Mouse (Mus musculus) heart, embryonic 10.5 days (tissue): ENCODE results near the gene Lpcat4. TPM values are rescaled to one million over a fixed set of nuclear protein-coding genes. Genes with fewer than 3 reads are reported as not detected.

Experiments used
- DNase-seq: peaks from one replicate; pipeline ENCODE4 v3.0.0-alpha.2; 2017; ENCODE audit warnings: low spot score
- H3K27ac ChIP-seq: fragments of 300-500 bp; sonication (generic); 2 replicates; pipeline ENCODE4 v1.5.1; 2016; ENCODE audit warnings: mild to moderate bottlenecking
- H3K27me3 ChIP-seq: fragments of 300-500 bp; sonication (generic); 2 replicates; pipeline ENCODE4 v1.6.1; 2016; ENCODE audit warnings: mild to moderate bottlenecking; ENCODE audit not compliant: poor library complexity, insufficient read depth, severe bottlenecking
- H3K36me3 ChIP-seq: fragments of 300-500 bp; sonication (generic); 2 replicates; pipeline ENCODE4 v1.6.1; 2016; ENCODE audit warnings: mild to moderate bottlenecking, moderate library complexity
- H3K4me1 ChIP-seq: fragments of 300-500 bp; sonication (generic); 2 replicates; pipeline ENCODE4 v1.6.1; 2016; ENCODE audit warnings: mild to moderate bottlenecking
- H3K4me3 ChIP-seq: fragments of 300-500 bp; sonication (generic); 2 replicates; pipeline ENCODE4 v1.5.1; 2016; ENCODE audit warnings: mild to moderate bottlenecking, moderate library complexity
- H3K9me3 ChIP-seq: fragments of 300-500 bp; sonication (generic); 2 replicates; pipeline ENCODE4 v1.6.1; 2016; ENCODE audit warnings: mild to moderate bottlenecking, moderate library complexity
- WGBS: fragments of 180-500 bp; shearing (Covaris S2); methylation state at CpG from one replicate; pipeline ENCODE4 v1.1.7; 2016; 5-methylcytosine and 5-hydroxymethylcytosine counted together
- polyA plus RNA-seq: library from polyadenylated mRNA; unstranded; fragments of >200 nt; fragmentation: Nextera tagmentation; extraction: Ambion mirVana; gene quantifications from 2 replicates; pipeline ENCODE4 v1.2.1, GENCODE M21; 2016

The Lpcat4 gene
- polyA plus RNA-seq, 1 experiment from 2014 or later, result 23.0 TPM

- Histone ChIP-seq H3K27me3 (0 out of 2 replicates have a peak, but pooled peaks cover 5% of the 10 kb centered on the region), H3K27ac (peak overlapping the region; percentile 96), H3K9me3 (no peaks in the 10 kb centered on the region), H3K4me3 (peak overlapping the region; percentile 86), H3K4me1 (peaks cover 29% of the 10 kb centered on the region), H3K36me3 (peaks cover 20% of the 10 kb centered on the region)
- WGBS, result under 1% methylated on average over 28 of the region's 28 CpGs
- no peak for DNase-seq
Observed at GRCm38 (mm10) chr2:112239935-112240721, 860 bp downstream of the Lpcat4 start.

GRCm38 (mm10) chr2:112241787-112242186, 2.5 kb downstream of the Lpcat4 start:
- Histone ChIP-seq H3K27ac (no peak overlapping the region), H3K4me3 (no peak overlapping the region), H3K9me3 (no peaks in the 10 kb centered on the region), H3K4me1 (peaks cover 29% of the 10 kb centered on the region), H3K36me3 (peaks cover 31% of the 10 kb centered on the region), H3K27me3 (0 out of 2 replicates have a peak, but pooled peaks cover 5% of the 10 kb centered on the region)
- 80% methylated on average over 14 of the region's 14 CpGs for WGBS
- no peak for DNase-seq

- Histone ChIP-seq H3K9me3 (no peaks in the 10 kb centered on the region), H3K27me3 (0 out of 2 replicates have a peak, but pooled peaks cover 5% of the 10 kb centered on the region), H3K4me1 (peaks cover 16% of the 10 kb centered on the region), H3K27ac (no peak overlapping the region), H3K36me3 (peaks cover 31% of the 10 kb centered on the region), H3K4me3 (no peak overlapping the region)
- 88% methylated on average over 5 of the region's 5 CpGs for WGBS
- DNase-seq, result no peak
Observed at GRCm38 (mm10) chr2:112245307-112245706, 6.0 kb downstream of the Lpcat4 start.

GRCm38 (mm10) chr2:112246193-112246592, 6.9 kb downstream of the Lpcat4 start:
- 0 out of 2 replicates have a peak, but pooled peaks cover 5% of the 10 kb centered on the region for H3K27me3 ChIP-seq
- peaks cover 7% of the 10 kb centered on the region for H3K4me1 ChIP-seq
- no peaks in the 10 kb centered on the region for H3K9me3 ChIP-seq
- H3K4me3 ChIP-seq, result no peak overlapping the region
- no peak for DNase-seq
- no peak overlapping the region for H3K27ac ChIP-seq
- 89% methylated on average over 6 of the region's 6 CpGs for WGBS
- peaks cover 31% of the 10 kb centered on the region for H3K36me3 ChIP-seq

- no peak for DNase-seq
- no peaks in the 10 kb centered on the region for H3K9me3 ChIP-seq
- whole genome bisulfite sequencing, result 79% methylated on average over 10 of the region's 10 CpGs
- H3K27ac ChIP-seq, result no peak overlapping the region
- 0 out of 2 replicates have a peak, but pooled peaks cover 5% of the 10 kb centered on the region for H3K27me3 ChIP-seq
- no peak overlapping the region for H3K4me3 ChIP-seq
- peaks cover 31% of the 10 kb centered on the region for H3K36me3 ChIP-seq
- H3K4me1 ChIP-seq, result 0 out of 2 replicates have a peak, but pooled peaks cover 5% of the 10 kb centered on the region
Observed at GRCm38 (mm10) chr2:112247323-112247722, 8.1 kb downstream of the Lpcat4 start.

GRCm38 (mm10) chr2:112249780-112250453, 10.6 kb downstream of the Lpcat4 start:
- no peaks in the 10 kb centered on the region for H3K4me1 ChIP-seq

GRCm38 (mm10) chr2:112254675-112255515, 15.6 kb downstream of the Lpcat4 start:
- no peak overlapping the region for H3K27ac ChIP-seq
- no peaks in the 10 kb centered on the region for H3K9me3 ChIP-seq
- no peak overlapping the region for H3K4me3 ChIP-seq
- DNase-seq, result no peak
- no peaks in the 10 kb centered on the region for H3K27me3 ChIP-seq
- 77% methylated on average over 7 of the region's 7 CpGs for WGBS
- no peaks in the 10 kb centered on the region for H3K36me3 ChIP-seq
- H3K4me1 ChIP-seq, result peaks cover 6% of the 10 kb centered on the region

More at GRCm38 (mm10) chr2:112249780-112250453, 10.6 kb downstream of the Lpcat4 start:
- Histone ChIP-seq H3K9me3 (no peaks in the 10 kb centered on the region), H3K27ac (no peak overlapping the region), H3K36me3 (peaks cover 12% of the 10 kb centered on the region; the same call in 1 of the 2 replicates), H3K27me3 (no peaks in the 10 kb centered on the region), H3K4me3 (no peak overlapping the region)
- 75% methylated on average over 10 of the region's 10 CpGs for WGBS
- no peak for DNase-seq

- Histone ChIP-seq H3K4me1 (peaks cover 14% of the 10 kb centered on the region), H3K27me3 (no peaks in the 10 kb centered on the region), H3K36me3 (0 out of 2 replicates have a peak, but pooled peaks cover 2% of the 10 kb centered on the region), H3K27ac (no peak within 1 kb of the TSS), H3K4me3 (no peak within 1 kb of the TSS), H3K9me3 (no peaks in the 10 kb centered on the region)
- no peak for DNase-seq
- 69% methylated on average over 10 of the region's 10 CpGs for WGBS
Observed at GRCm38 (mm10) chr2:112259241-112259962, 20.1 kb downstream of the Lpcat4 start, which contains the start of gene Nutm1. Gene Nutm1, minus strand, starts transcription at chr2:112259291.

GRCm38 (mm10) chr2:112261748-112262653, 22.7 kb downstream of the Lpcat4 start, which contains the start of gene Nop10:
Gene Nop10, plus strand, starts transcription at chr2:112261926.
- under 1% methylated on average over 36 of the region's 36 CpGs for WGBS
- H3K27ac ChIP-seq, result peak within 1 kb of the TSS; percentile 88
- DNase-seq, result peak; percentile 91

GRCm38 (mm10) chr2:112262779-112263295, 23.6 kb downstream of the Lpcat4 start:
- 0 out of 2 replicates have a peak, but pooled peaks cover 2% of the 10 kb centered on the region for H3K36me3 ChIP-seq
- peak; percentile 64 for DNase-seq
- peak overlapping the region; percentile 70 for H3K4me3 ChIP-seq
- peaks cover 13% of the 10 kb centered on the region; the same call in 1 of the 2 replicates for H3K4me1 ChIP-seq
- peak overlapping the region; percentile 88 for H3K27ac ChIP-seq
- no peaks in the 10 kb centered on the region for H3K9me3 ChIP-seq
- no peaks in the 10 kb centered on the region for H3K27me3 ChIP-seq
- WGBS, result 38% methylated on average over 4 of the region's 4 CpGs

More at GRCm38 (mm10) chr2:112261748-112262653, 22.7 kb downstream of the Lpcat4 start, which contains the start of gene Nop10:
- no peaks in the 10 kb centered on the region for H3K9me3 ChIP-seq
- H3K4me1 ChIP-seq, result peaks cover 12% of the 10 kb centered on the region; the same call in 1 of the 2 replicates
- 0 out of 2 replicates have a peak, but pooled peaks cover 2% of the 10 kb centered on the region for H3K36me3 ChIP-seq
- H3K27me3 ChIP-seq, result no peaks in the 10 kb centered on the region
- peak within 1 kb of the TSS; percentile 70 for H3K4me3 ChIP-seq

GRCm38 (mm10) chr2:112264364-112264763, 25.1 kb downstream of the Lpcat4 start:
- H3K36me3 ChIP-seq, result 0 out of 2 replicates have a peak, but pooled peaks cover 2% of the 10 kb centered on the region
- no peak overlapping the region for H3K27ac ChIP-seq
- no peaks in the 10 kb centered on the region for H3K27me3 ChIP-seq
- 74% methylated on average over 4 of the region's 4 CpGs for WGBS
- no peak overlapping the region for H3K4me3 ChIP-seq
- peaks cover 13% of the 10 kb centered on the region; the same call in 1 of the 2 replicates for H3K4me1 ChIP-seq
- no peaks in the 10 kb centered on the region for H3K9me3 ChIP-seq
- peak; percentile 19 for DNase-seq
